Mouse (Mus musculus) ES-Bruce4 (cell line): ENCODE measurements around the gene Plce1.

Experiments
- CTCF ChIP-seq: IDR thresholded peaks from one replicate; pipeline ENCODE4 v1.8.1; 2011; ENCODE audit warnings: low read depth, low read length
- EP300 ChIP-seq: IDR thresholded peaks from 2 replicates; pipeline ENCODE4 v1.6.1; 2011; ENCODE audit warnings: low read depth, low read length; ENCODE audit not compliant: insufficient read depth
- POLR2A ChIP-seq: IDR thresholded peaks from one replicate; pipeline ENCODE4 v1.8.1; 2011; ENCODE audit warnings: low read length; ENCODE audit not compliant: insufficient read depth

DNA sequence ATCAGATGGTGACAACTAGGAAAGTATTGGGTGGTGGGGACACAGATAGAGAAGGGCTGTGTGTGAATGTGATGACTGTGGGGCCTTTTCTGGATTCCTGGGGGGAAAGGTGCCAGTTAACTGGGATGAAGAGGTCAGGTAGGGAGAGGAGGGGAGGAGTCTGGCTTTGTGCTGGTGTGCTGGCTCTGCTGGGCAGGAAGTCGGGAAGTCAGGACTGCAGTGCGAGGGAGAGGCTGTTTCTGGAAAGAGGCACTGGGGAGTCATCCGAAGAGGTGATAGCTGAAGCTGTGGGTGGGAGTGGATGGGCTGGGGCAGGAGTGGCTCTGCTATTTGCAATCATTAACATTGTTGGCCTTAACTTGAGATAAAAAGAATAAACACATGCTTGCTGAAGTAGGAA is 23.7 kb downstream of the Plce1 start:
- TF ChIP-seq CTCF: no peak
- no peak for TF ChIP-seq POLR2A
- TF ChIP-seq EP300: no peak
